26 mouse cellular contexts compared by ENCODE assay signal in genomic region chr11:4921751-4922150, GRCm38 (mm10). TPM values are rescaled to one million over a fixed set of nuclear protein-coding genes. Genes with fewer than 3 reads are reported as not detected.
DNase-seq lines count a peak whose midpoint lies in the region; ATAC-seq and TF ChIP-seq lines count a peak whose summit lies in the region.
"Had no signal": no experiment of that assay in that cellular context is flagged by ENCODE, and none has a peak within 500 bp of the region (broad histone marks: within the 10 kb centered on the region; RNA-seq: fewer than 3 reads in every experiment).

No protein-coding gene starts in this region.

- TF ChIP-seq EP300 in heart, adult 2 months (IDR thresholded peaks at IDR 0.05; ENCODE audit: insufficient read depth, low read depth, low read length): no peak

- peak; percentile 21 for DNase-seq in cerebellum, adult 9-10 months
- no peak for DNase-seq in cerebellum, adult 8-10 months
- DNase-seq in heart, adult 2 months: peak; percentile 32 to 39
- peak; percentile 19 to 43 for DNase-seq in heart, adult 9 months (ENCODE audit: low spot score in 2 of 2)
- DNase-seq in thymus, adult 18-20 months: no peak
- DNase-seq: embryo, embryonic 11 days; gastrocnemius, postnatal 25 days; kidney, postnatal 4 days; liver, embryonic 13.5 days; lung, adult 2 months; lung, postnatal 14 days; right cerebral cortex, adult 18-20 months; right cerebral cortex, postnatal 4 days; thymus, postnatal 36 days had no signal

- TF ChIP-seq CTCF in heart, adult 2 months (IDR thresholded peaks at IDR 0.05): no peak
- no peak for TF ChIP-seq CTCF in intestine, postnatal 0 days (IDR thresholded peaks at IDR 0.05; ENCODE audit: low read depth)

- H3K4me2 ChIP-seq in heart, embryonic 11.5 days: no peak overlapping the region
- no peak overlapping the region for H3K4me2 ChIP-seq in intestine, postnatal 0 days (replicated peaks; ENCODE audit: low read depth)
- H3K4me2 ChIP-seq: embryonic facial prominence, embryonic 13.5 days; forebrain, embryonic 12.5 days; limb, embryonic 13.5 days; liver, embryonic 13.5 days; midbrain, embryonic 11.5 days; neural tube, embryonic 15.5 days had no signal

- no peaks in the 10 kb centered on the region for H3K9me3 ChIP-seq in heart, embryonic 11.5 days (replicated peaks; ENCODE audit: control insufficient read depth, low read length)
- H3K9me3 ChIP-seq in intestine, postnatal 0 days (ENCODE audit: control insufficient read depth): no peaks in the 10 kb centered on the region
- H3K9me3 ChIP-seq: embryonic facial prominence, embryonic 13.5 days; forebrain, embryonic 12.5 days; limb, embryonic 13.5 days; liver, embryonic 13.5 days; neural tube, embryonic 15.5 days had no signal

- 66% methylated on average over 7 of the region's 7 CpGs for WGBS in heart, adult 2 months
- WGBS in heart, embryonic 11.5 days (ENCODE audit: insufficient replicate concordance): 85% methylated on average over 7 of the region's 7 CpGs
- 88% methylated on average over 7 of the region's 7 CpGs for WGBS in intestine, postnatal 0 days

- no peaks in the 10 kb centered on the region for H3K36me3 ChIP-seq in heart, adult 2 months (ENCODE audit: control insufficient read depth, insufficient read depth, low read length)
- peaks cover 34% of the 10 kb centered on the region for H3K36me3 ChIP-seq in heart, embryonic 11.5 days (ENCODE audit: control insufficient read depth, insufficient read depth, low read length)
- peaks cover 67% of the 10 kb centered on the region for H3K36me3 ChIP-seq in intestine, postnatal 0 days (ENCODE audit: control insufficient read depth, insufficient read depth)

- ATAC-seq in heart, embryonic 11.5 days (replicated peaks; ENCODE audit: insufficient number of reproducible peaks, low FRiP score, low TSS enrichment): no peak
- no peak for ATAC-seq in intestine, postnatal 0 days
- ATAC-seq: activated CD4-positive, CD25-positive, alpha-beta regulatory T cell, adult 4 months; hindbrain, postnatal 0 days; intestine, embryonic 16.5 days had no signal

- H3K27me3 ChIP-seq in heart, adult 2 months (ENCODE audit: control insufficient read depth, insufficient read depth, low read length): no peaks in the 10 kb centered on the region
- no peaks in the 10 kb centered on the region for H3K27me3 ChIP-seq in heart, embryonic 11.5 days (ENCODE audit: control insufficient read depth, insufficient read depth, low read length)
- no peaks in the 10 kb centered on the region for H3K27me3 ChIP-seq in intestine, postnatal 0 days (replicated peaks; ENCODE audit: control insufficient read depth, insufficient read depth, low read length)
- H3K27me3 ChIP-seq: embryonic facial prominence, embryonic 13.5 days; forebrain, embryonic 12.5 days; limb, embryonic 13.5 days; liver, embryonic 13.5 days; neural tube, embryonic 15.5 days had no signal

- no peak overlapping the region for H3K4me3 ChIP-seq in heart, adult 2 months
- no peak overlapping the region for H3K4me3 ChIP-seq in heart, embryonic 11.5 days (ENCODE audit: low read depth, low read length)
- H3K4me3 ChIP-seq in intestine, postnatal 0 days (ENCODE audit: low read depth, low read length): no peak overlapping the region
- H3K4me3 ChIP-seq: embryonic facial prominence, embryonic 13.5 days; erythroblast, embryonic 14.5 days; forebrain, embryonic 12.5 days; limb, embryonic 13.5 days; liver, embryonic 13.5 days; neural tube, embryonic 15.5 days had no signal

- intact Hi-C loops in heart, adult 2 months (cut with DNase I): no loop called here

- H3K4me1 ChIP-seq in heart, adult 2 months (ENCODE audit: control insufficient read depth, insufficient read depth, low read length): no peaks in the 10 kb centered on the region
- H3K4me1 ChIP-seq in heart, embryonic 11.5 days (ENCODE audit: control insufficient read depth, insufficient read depth, low read length): no peaks in the 10 kb centered on the region
- no peaks in the 10 kb centered on the region for H3K4me1 ChIP-seq in intestine, postnatal 0 days (replicated peaks; ENCODE audit: control insufficient read depth, insufficient read depth, low read length)
- H3K4me1 ChIP-seq: embryonic facial prominence, embryonic 13.5 days; forebrain, embryonic 12.5 days; limb, embryonic 13.5 days; liver, embryonic 13.5 days; neural tube, embryonic 15.5 days had no signal

- H3K9ac ChIP-seq in heart, adult 2 months (ENCODE audit: low read depth, low read length): no peak overlapping the region
- H3K9ac ChIP-seq in heart, embryonic 11.5 days (ENCODE audit: low read depth, low read length): no peak overlapping the region
- H3K9ac ChIP-seq in intestine, postnatal 0 days (ENCODE audit: low read depth, low read length): no peak overlapping the region
- H3K9ac ChIP-seq: embryonic facial prominence, embryonic 13.5 days; forebrain, embryonic 12.5 days; limb, embryonic 13.5 days; liver, embryonic 13.5 days; neural tube, embryonic 15.5 days had no signal

- no peak overlapping the region for H3K27ac ChIP-seq in heart, adult 2 months
- H3K27ac ChIP-seq in heart, embryonic 11.5 days (ENCODE audit: low read depth, low read length): no peak overlapping the region
- H3K27ac ChIP-seq in intestine, postnatal 0 days (ENCODE audit: low read depth, low read length): no peak overlapping the region
- H3K27ac ChIP-seq: embryonic facial prominence, embryonic 13.5 days; forebrain, embryonic 12.5 days; hindbrain, postnatal 0 days; limb, embryonic 13.5 days; liver, embryonic 13.5 days; neural tube, embryonic 15.5 days had no signal

- TF ChIP-seq POLR2A in heart, adult 2 months (IDR thresholded peaks at IDR 0.05; ENCODE audit: insufficient read depth, low read depth, low read length): no peak

- no peaks in the 10 kb centered on the region for H3K79me2 ChIP-seq in heart, adult 2 months (replicated peaks; ENCODE audit: control insufficient read depth, insufficient read depth, low read length)

RNA-seq across cellular contexts. Expression of gene Nefh, which starts 26.1 kb away (rescaled TPM):
- under 1 TPM in 1 of 2 experiments, not detected in 1; 0.05 TPM for total RNA-seq in heart, adult 2 months (2021)
- 0.06 and 0.08 TPM in 2 replicates for polyA plus RNA-seq in heart, adult 2 months (2012; rRNA removed)
- 0.43 and 0.97 TPM in 2 replicates for polyA plus RNA-seq in heart, embryonic 11.5 days (2014; fragmentation: Nextera tagmentation; extraction: Ambion mirVana)
- 0.25 and 0.26 TPM in 2 replicates for polyA plus RNA-seq in intestine, postnatal 0 days (2015; fragmentation: Nextera tagmentation; extraction: Ambion mirVana)
- total RNA-seq: gastrocnemius, postnatal 25 days; MEL had no signal

RNA-seq across cellular contexts. Expression of gene Thoc5, which starts 26.6 kb away (rescaled TPM):
- 10 to 100 TPM; 16.2 to 16.5 TPM for total RNA-seq in heart, adult 2 months (2021)
- polyA plus RNA-seq in heart, adult 2 months (2012; rRNA removed): 12.8 and 15.8 TPM in 2 replicates
- polyA plus RNA-seq in heart, embryonic 11.5 days (2014; fragmentation: Nextera tagmentation; extraction: Ambion mirVana): 28.1 and 30.2 TPM in 2 replicates
- polyA plus RNA-seq in intestine, postnatal 0 days (2015; fragmentation: Nextera tagmentation; extraction: Ambion mirVana): 15.9 TPM in 2 replicates

RNA-seq across cellular contexts. Expression of gene Nipsnap1, which starts 48.0 kb away (rescaled TPM):
- total RNA-seq in heart, adult 2 months (2021): under 1 TPM; 0.50 to 0.75 TPM
- 1.6 and 3.6 TPM in 2 replicates for polyA plus RNA-seq in heart, adult 2 months (2012; rRNA removed)
- polyA plus RNA-seq in heart, embryonic 11.5 days (2014; fragmentation: Nextera tagmentation; extraction: Ambion mirVana): 34.7 and 36.5 TPM in 2 replicates
- polyA plus RNA-seq in intestine, postnatal 0 days (2015; fragmentation: Nextera tagmentation; extraction: Ambion mirVana): 59.1 and 62.0 TPM in 2 replicates

Comparison
In these comparisons a context has a peak if more than half of its experiments do, and no peak if none do; other contexts are left out.
1. DNase-seq: peak in cerebellum, adult 9-10 months (single experiment), heart, adult 2 months (2 of 2) and heart, adult 9 months (2 of 2); none in cerebellum, adult 8-10 months (single experiment) and thymus, adult 18-20 months (0 of 2).